Mouse (Mus musculus) heart, embryonic 14.5 days (tissue): ENCODE measurements around the gene Cep135. TPM values are rescaled to one million over a fixed set of nuclear protein-coding genes. Genes with fewer than 3 reads are reported as not detected.

Source experiments
- ATAC-seq: fragments of 200-750 bp; cut with Nextera tagmentation; 2 replicates; pipeline ENCODE4 v1.8.0; 2017; ENCODE audit warnings: low read depth, moderate TSS enrichment; ENCODE audit not compliant: insufficient number of reproducible peaks, insufficient read depth, low FRiP score
- H3K27ac ChIP-seq, 2 experiments: fragments of 200-500 bp in 1 of 2; fragments of 300-500 bp in 1 of 2; sonication (generic) in 1 of 2; replicated peaks in 1 of 2; 2 replicates each; pipeline ENCODE4 v1.5.1; 2012 to 2014; ENCODE audit warnings: low read depth in 2 of 2, low read length in 2 of 2, control low read depth in 1 of 2, mild to moderate bottlenecking in 1 of 2, mixed read lengths in 1 of 2; ENCODE audit not compliant: control insufficient read depth in 1 of 2, insufficient read depth in 1 of 2
- H3K27me3 ChIP-seq: fragments of 300-500 bp; sonication (generic); 2 replicates; pipeline ENCODE4 v1.6.1; 2014; ENCODE audit warnings: mild to moderate bottlenecking, low read length, control low read depth; ENCODE audit not compliant: control insufficient read depth, insufficient read depth
- H3K36me3 ChIP-seq: fragments of 300-500 bp; sonication (generic); 2 replicates; pipeline ENCODE4 v1.6.1; 2014; ENCODE audit warnings: mild to moderate bottlenecking, control low read depth, low read length, mixed read lengths; ENCODE audit not compliant: control insufficient read depth, insufficient read depth
- H3K4me1 ChIP-seq, 2 experiments: fragments of 200-500 bp in 1 of 2; fragments of 300-500 bp in 1 of 2; sonication (generic) in 1 of 2; 2 replicates each; pipeline ENCODE4 v1.6.1; 2012 to 2014; ENCODE audit warnings: low read length in 2 of 2, control low read depth in 1 of 2, mixed read lengths in 1 of 2; ENCODE audit not compliant: control insufficient read depth in 2 of 2, insufficient read depth in 2 of 2
- H3K4me2 ChIP-seq: fragments of 300-500 bp; sonication (generic); 2 replicates; pipeline ENCODE4 v1.6.1; 2014; ENCODE audit warnings: mild to moderate bottlenecking, low read length
- H3K4me3 ChIP-seq, 2 experiments: fragments of 200-500 bp in 1 of 2; fragments of 300-500 bp in 1 of 2; sonication (generic) in 1 of 2; 2 replicates each; pipeline ENCODE4 v1.5.1; 2012 to 2014; ENCODE audit warnings: low read length in 2 of 2, mild to moderate bottlenecking in 2 of 2, control low read depth in 1 of 2, low read depth in 1 of 2, moderate library complexity in 1 of 2; ENCODE audit not compliant: control insufficient read depth in 1 of 2, insufficient read depth in 1 of 2
- H3K9ac ChIP-seq: fragments of 300-500 bp; sonication (generic); 2 replicates; pipeline ENCODE4 v1.6.1; 2014; ENCODE audit warnings: mild to moderate bottlenecking, low read length
- H3K9me3 ChIP-seq: fragments of 300-500 bp; sonication (generic); 2 replicates; pipeline ENCODE4 v1.6.1; 2016; ENCODE audit warnings: low read length, control low read depth; ENCODE audit not compliant: control insufficient read depth
- WGBS: fragments of 180-500 bp; shearing (Covaris S2); extraction: QIAGEN DNeasy Blood & Tissue Kit; methylation state at CpG from one replicate; pipeline ENCODE4 v1.1.7; 2014; 5-methylcytosine and 5-hydroxymethylcytosine counted together
- polyA plus RNA-seq: library from polyadenylated mRNA; unstranded; fragments of >200 nt; fragmentation: Nextera tagmentation; extraction: Ambion mirVana; gene quantifications from 2 replicates; pipeline ENCODE4 v1.2.1, GENCODE M21; 2014

Cep135 gene
- polyA plus RNA-seq, 1 experiment from 2014 or later = 5.3 TPM

GRCm38 (mm10) chr5:76659958-76660635 lies 71.6 kb downstream of the Cep135 start:
- H3K27ac ChIP-seq = no peak overlapping the region
- H3K4me1 ChIP-seq = peaks cover 2% of the 10 kb centered on the region in 2 experiments; a peak in 1 of 4 replicates
- ATAC-seq = no peak
- no peak overlapping the region for H3K4me2 ChIP-seq
- 88% methylated on average over 8 of the region's 8 CpGs for WGBS
- no peaks in the 10 kb centered on the region for H3K9me3 ChIP-seq
- no peaks in the 10 kb centered on the region; the same call in 1 of the 2 replicates for H3K27me3 ChIP-seq
- H3K9ac ChIP-seq = no peak overlapping the region
- H3K36me3 ChIP-seq = no peaks in the 10 kb centered on the region
- H3K4me3 ChIP-seq = no peak overlapping the region

GRCm38 (mm10) chr5:76661310-76661709 lies 72.8 kb downstream of the Cep135 start:
- H3K4me3 ChIP-seq = no peak overlapping the region
- no peaks in the 10 kb centered on the region for H3K9me3 ChIP-seq
- WGBS = 67% methylated on average over 4 of the region's 4 CpGs
- H3K4me1 ChIP-seq = peaks cover 2% of the 10 kb centered on the region in 2 experiments; a peak in 1 of 4 replicates
- H3K27ac ChIP-seq = no peak overlapping the region
- no peaks in the 10 kb centered on the region; the same call in 1 of the 2 replicates for H3K27me3 ChIP-seq
- no peaks in the 10 kb centered on the region for H3K36me3 ChIP-seq
- H3K9ac ChIP-seq = no peak overlapping the region
- no peak for ATAC-seq
- no peak overlapping the region for H3K4me2 ChIP-seq

- Histone ChIP-seq H3K4me3 (no peak overlapping the region), H3K4me1 (no peaks in the 10 kb centered on the region), H3K9ac (no peak overlapping the region), H3K36me3 (no peaks in the 10 kb centered on the region), H3K27me3 (no peaks in the 10 kb centered on the region), H3K4me2 (no peak overlapping the region), H3K9me3 (no peaks in the 10 kb centered on the region), H3K27ac (no peak overlapping the region)
- no peak for ATAC-seq
- 82% methylated on average over 7 of the region's 7 CpGs for WGBS
Measured at GRCm38 (mm10) chr5:76664936-76665335, 76.4 kb downstream of the Cep135 start.

- ATAC-seq = no peak
- WGBS = 52% methylated on average over 7 of the region's 7 CpGs
Measured at GRCm38 (mm10) chr5:76665421-76665820, 76.9 kb downstream of the Cep135 start.

GRCm38 (mm10) chr5:76666026-76666756 lies 77.7 kb downstream of the Cep135 start:
- H3K27me3 ChIP-seq = no peaks in the 10 kb centered on the region
- H3K36me3 ChIP-seq = no peaks in the 10 kb centered on the region
- no peak overlapping the region for H3K4me2 ChIP-seq
- no peak for ATAC-seq
- H3K4me3 ChIP-seq = no peak overlapping the region
- no peak overlapping the region for H3K27ac ChIP-seq
- H3K4me1 ChIP-seq = no peaks in the 10 kb centered on the region
- no peaks in the 10 kb centered on the region for H3K9me3 ChIP-seq
- H3K9ac ChIP-seq = no peak overlapping the region
- WGBS = 84% methylated on average over 6 of the region's 6 CpGs

More at GRCm38 (mm10) chr5:76665421-76665820, 76.9 kb downstream of the Cep135 start:
- Histone ChIP-seq H3K9ac (no peak overlapping the region), H3K27me3 (no peaks in the 10 kb centered on the region), H3K36me3 (no peaks in the 10 kb centered on the region), H3K4me3 (no peak overlapping the region), H3K4me2 (no peak overlapping the region), H3K27ac (no peak overlapping the region), H3K9me3 (no peaks in the 10 kb centered on the region), H3K4me1 (no peaks in the 10 kb centered on the region)

GRCm38 (mm10) chr5:76668118-76668517 lies 79.6 kb downstream of the Cep135 start:
- WGBS = 63% methylated on average over 5 of the region's 5 CpGs
- ATAC-seq = no peak

GRCm38 (mm10) chr5:76668547-76668946 lies 80.0 kb downstream of the Cep135 start:
- WGBS = 90% methylated on average over 5 of the region's 5 CpGs
- H3K4me3 ChIP-seq = no peak overlapping the region
- no peak for ATAC-seq
- H3K36me3 ChIP-seq = no peaks in the 10 kb centered on the region
- no peaks in the 10 kb centered on the region for H3K4me1 ChIP-seq
- H3K27me3 ChIP-seq = no peaks in the 10 kb centered on the region
- H3K9ac ChIP-seq = no peak overlapping the region
- no peak overlapping the region for H3K27ac ChIP-seq
- no peak overlapping the region for H3K4me2 ChIP-seq
- no peaks in the 10 kb centered on the region for H3K9me3 ChIP-seq

More at GRCm38 (mm10) chr5:76668118-76668517, 79.6 kb downstream of the Cep135 start:
- Histone ChIP-seq H3K27ac (no peak overlapping the region), H3K27me3 (no peaks in the 10 kb centered on the region), H3K4me2 (no peak overlapping the region), H3K4me3 (no peak overlapping the region), H3K9ac (no peak overlapping the region), H3K9me3 (no peaks in the 10 kb centered on the region), H3K4me1 (no peaks in the 10 kb centered on the region), H3K36me3 (no peaks in the 10 kb centered on the region)
